Mouse (Mus musculus): ENCODE data around the gene Olfr1348. TPM values are rescaled to one million over a fixed set of nuclear protein-coding genes. Genes with fewer than 3 reads are reported as not detected.

The Olfr1348 gene
- total and polyA plus RNA-seq, 3 experiments: not detected

GRCm38 (mm10) chr7:6522850-6523249 lies 14.3 kb upstream of the Olfr1348 start, which contains the start of gene Olfr1349:
TSS of gene Olfr1349 (minus strand) at chr7:6522950.
- H3K27me3 ChIP-seq (replicated peaks): no peaks in the 10 kb centered on the region
- no peak within 1 kb of the TSS for H3K4me3 ChIP-seq (replicated peaks in 1 of 3; ENCODE audit: low read depth in 2 of 3, low read length in 2 of 3, poor library complexity in 1 of 3)
- dilution Hi-C loops (cut with MboI; ENCODE audit: extremely low pct_ligation_motif_present, extremely low pct_unique_long_range_greater_than_20kb, low sequenced_read_pairs): no loop called here
- H3K27ac ChIP-seq (ENCODE audit: insufficient read depth, low read depth): no peak within 1 kb of the TSS
- H3K36me3 ChIP-seq (replicated peaks in 1 of 2; ENCODE audit: control insufficient read depth in 1 of 2, insufficient read depth in 1 of 2, low read length in 1 of 2): no peaks in the 10 kb centered on the region
- H3K4me1 ChIP-seq (ENCODE audit: control insufficient read depth in 1 of 2, insufficient read depth in 2 of 2): no peaks in the 10 kb centered on the region
- TF ChIP-seq NRF1 (IDR thresholded peaks at IDR 0.05; ENCODE audit: low read depth, low read length) (no peak), USF2 (conservative IDR thresholded peaks at IDR 0.05; ENCODE audit: low read depth, low read length) (no peak), SIN3A (IDR thresholded peaks at IDR 0.05; ENCODE audit: low read length) (no peak)
- in situ Hi-C loops (cut with MboI; ENCODE audit: low pct_ligation_motif_present, low pct_unique_long_range_greater_than_20kb, low sequenced_read_pairs): no loop called here
- no peak for DNase-seq (ENCODE audit: extremely low read depth)
- H3K79me2 ChIP-seq (replicated peaks; ENCODE audit: control insufficient read depth, extremely low read depth, insufficient read depth, poor library complexity, severe bottlenecking): no peaks in the 10 kb centered on the region
- no peak within 1 kb of the TSS for H3K4me2 ChIP-seq (ENCODE audit: insufficient read depth, low read depth, poor library complexity, severe bottlenecking)
- no peak within 1 kb of the TSS for H3K9ac ChIP-seq (ENCODE audit: insufficient read depth, low read depth)
- peaks cover 66% of the 10 kb centered on the region for H3K9me3 ChIP-seq (replicated peaks; ENCODE audit: low read length)

DNA sequence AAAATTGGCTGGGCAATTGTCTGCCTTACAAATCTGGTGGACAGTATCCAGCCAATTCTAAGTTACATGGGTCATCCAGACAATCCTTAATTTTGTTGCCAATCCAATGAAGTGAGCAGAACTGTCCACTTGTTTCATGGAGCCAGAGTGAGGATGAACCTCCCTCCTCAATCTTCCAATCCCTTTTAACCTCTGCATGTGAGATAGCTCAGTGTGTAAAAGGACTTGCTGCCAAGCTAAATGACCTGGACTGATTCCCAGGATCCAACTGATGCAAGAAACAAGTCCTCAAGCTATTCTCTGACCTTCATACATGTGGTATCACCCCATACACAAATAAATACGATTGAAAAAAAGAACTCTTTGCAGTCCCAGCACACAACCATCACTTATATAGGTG lies 13.1 kb upstream of the Olfr1348 start:
- Histone ChIP-seq H3K36me3 (replicated peaks in 1 of 2; ENCODE audit: control insufficient read depth in 1 of 2, insufficient read depth in 1 of 2, low read length in 1 of 2) (no peaks in the 10 kb centered on the region), H3K4me3 (replicated peaks in 1 of 3; ENCODE audit: low read depth in 2 of 3, low read length in 2 of 3, poor library complexity in 1 of 3) (no peak overlapping the region), H3K79me2 (replicated peaks; ENCODE audit: control insufficient read depth, extremely low read depth, insufficient read depth, poor library complexity, severe bottlenecking) (no peaks in the 10 kb centered on the region), H3K27me3 (replicated peaks) (no peaks in the 10 kb centered on the region), H3K4me2 (ENCODE audit: insufficient read depth, low read depth, poor library complexity, severe bottlenecking) (no peak overlapping the region), H3K9ac (ENCODE audit: insufficient read depth, low read depth) (no peak overlapping the region), H3K4me1 (ENCODE audit: control insufficient read depth in 1 of 2, insufficient read depth in 2 of 2) (no peaks in the 10 kb centered on the region), H3K9me3 (replicated peaks; ENCODE audit: low read length) (peaks cover 64% of the 10 kb centered on the region), H3K27ac (ENCODE audit: insufficient read depth, low read depth) (no peak overlapping the region)
- DNase-seq (ENCODE audit: extremely low read depth): no peak
- dilution Hi-C loops (cut with MboI; ENCODE audit: extremely low pct_ligation_motif_present, extremely low pct_unique_long_range_greater_than_20kb, low sequenced_read_pairs): no loop called here
- TF ChIP-seq ETS1 (conservative IDR thresholded peaks at IDR 0.05; ENCODE audit: low read depth, low read length) (no peak), TCF12 (IDR thresholded peaks at IDR 0.05; ENCODE audit: low read depth, low read length) (no peak), CTCF (conservative IDR thresholded peaks at IDR 0.05 in 1 of 2, IDR thresholded peaks at IDR 0.05 in 1 of 2; ENCODE audit: low read depth in 2 of 2, low read length in 2 of 2) (no peak), MAZ (IDR thresholded peaks at IDR 0.05; ENCODE audit: low read depth, low read length) (no peak), JUN (IDR thresholded peaks at IDR 0.05; ENCODE audit: insufficient read depth, low read depth, low read length) (no peak), MEF2A (IDR thresholded peaks at IDR 0.05; ENCODE audit: borderline replicate concordance, low read depth, low read length) (no peak), JUND (conservative IDR thresholded peaks at IDR 0.05; ENCODE audit: low read depth, low read length) (no peak), KAT2A (IDR thresholded peaks at IDR 0.05; ENCODE audit: insufficient replicate concordance, low read length) (no peak), RAD21 (IDR thresholded peaks at IDR 0.05; ENCODE audit: low read depth, low read length) (no peak), MAX (IDR thresholded peaks at IDR 0.05; ENCODE audit: low read length) (no peak), CHD1 (IDR thresholded peaks at IDR 0.05; ENCODE audit: low read depth, low read length) (no peak)
- in situ Hi-C loops (cut with MboI; ENCODE audit: low pct_ligation_motif_present, low pct_unique_long_range_greater_than_20kb, low sequenced_read_pairs): no loop called here

GRCm38 (mm10) chr7:6499655-6500054 lies 8.9 kb downstream of the Olfr1348 start, which contains the start of gene Olfr1347:
TSS of gene Olfr1347 (minus strand) at chr7:6499755.
- H3K4me3 ChIP-seq (replicated peaks in 1 of 3; ENCODE audit: low read depth in 2 of 3, low read length in 2 of 3, poor library complexity in 1 of 3): no peak within 1 kb of the TSS
- H3K36me3 ChIP-seq (replicated peaks in 1 of 2; ENCODE audit: control insufficient read depth in 1 of 2, insufficient read depth in 1 of 2, low read length in 1 of 2): no peaks in the 10 kb centered on the region
- H3K27ac ChIP-seq (ENCODE audit: insufficient read depth, low read depth): no peak within 1 kb of the TSS
- no peak within 1 kb of the TSS for H3K9ac ChIP-seq (ENCODE audit: insufficient read depth, low read depth)
- no peak for DNase-seq (ENCODE audit: extremely low read depth)
- no peaks in the 10 kb centered on the region for H3K79me2 ChIP-seq (replicated peaks; ENCODE audit: control insufficient read depth, extremely low read depth, insufficient read depth, poor library complexity, severe bottlenecking)
- no peaks in the 10 kb centered on the region for H3K27me3 ChIP-seq (replicated peaks)
- TF ChIP-seq UBTF (IDR thresholded peaks at IDR 0.05; ENCODE audit: low read depth, low read length) (no peak), JUN (IDR thresholded peaks at IDR 0.05; ENCODE audit: insufficient read depth, low read depth, low read length) (no peak), E2F4 (IDR thresholded peaks at IDR 0.05; ENCODE audit: insufficient replicate concordance, low read depth, low read length) (no peak), MAZ (IDR thresholded peaks at IDR 0.05; ENCODE audit: low read depth, low read length) (no peak), ELF1 (IDR thresholded peaks at IDR 0.05; ENCODE audit: low read depth, low read length) (no peak), IRF4 (IDR thresholded peaks at IDR 0.05; ENCODE audit: low read depth, low read length) (no peak), PAX5 (IDR thresholded peaks at IDR 0.05; ENCODE audit: low read length) (no peak), CHD1 (IDR thresholded peaks at IDR 0.05; ENCODE audit: low read depth, low read length) (no peak), NRF1 (IDR thresholded peaks at IDR 0.05; ENCODE audit: low read depth, low read length) (no peak), USF2 (conservative IDR thresholded peaks at IDR 0.05; ENCODE audit: low read depth, low read length) (no peak), TBP (conservative IDR thresholded peaks at IDR 0.05; ENCODE audit: low read depth, low read length) (no peak), CHD2 (IDR thresholded peaks at IDR 0.05; ENCODE audit: low read length) (no peak), HCFC1 (IDR thresholded peaks at IDR 0.05; ENCODE audit: low read depth, low read length) (no peak), SMC3 (IDR thresholded peaks at IDR 0.05; ENCODE audit: low read depth, low read length) (no peak), EP300 (IDR thresholded peaks at IDR 0.05; ENCODE audit: low read length) (no peak), POLR2A (IDR thresholded peaks at IDR 0.05; ENCODE audit: low read depth, low read length) (no peak), MAFK (IDR thresholded peaks at IDR 0.05; ENCODE audit: insufficient replicate concordance, low read length) (no peak)
- peaks cover 33% of the 10 kb centered on the region for H3K9me3 ChIP-seq (replicated peaks; ENCODE audit: low read length)
- H3K4me1 ChIP-seq (ENCODE audit: control insufficient read depth in 1 of 2, insufficient read depth in 2 of 2): no peaks in the 10 kb centered on the region
- dilution Hi-C loops (cut with MboI; ENCODE audit: extremely low pct_ligation_motif_present, extremely low pct_unique_long_range_greater_than_20kb, low sequenced_read_pairs): no loop called here
- in situ Hi-C loops (cut with MboI; ENCODE audit: low pct_ligation_motif_present, low pct_unique_long_range_greater_than_20kb, low sequenced_read_pairs): no loop called here
- no peak within 1 kb of the TSS for H3K4me2 ChIP-seq (ENCODE audit: insufficient read depth, low read depth, poor library complexity, severe bottlenecking)

Measured in CH12.LX (cell line).